Mouse (Mus musculus) spleen, postnatal 10 days (tissue): ENCODE measurements around the gene Atp8b3.
A peak's percentile ranks its signal among the peaks of the same experiment; 100 is the strongest.

ENCODE experiments used
- DNase-seq, 2 experiments: peaks; one replicate each; pipeline ENCODE4 v3.0.0; 2021 to 2022; ENCODE audit warnings: low spot score in 2 of 2

Atp8b3 gene

GRCm38 (mm10) chr10:80538710-80539394 is at the start of gene Atp8b3:
Gene Atp8b3 (minus strand): TSS chr10:80539124.
- DNase-seq: peak; percentile 97 to 100

- DNase-seq: no peak
Observed at GRCm38 (mm10) chr10:80587305-80587657, 48.4 kb upstream of the Atp8b3 start.

GRCm38 (mm10) chr10:80586407-80587304 is 47.7 kb upstream of the Atp8b3 start:
- DNase-seq: no peak

DNA sequence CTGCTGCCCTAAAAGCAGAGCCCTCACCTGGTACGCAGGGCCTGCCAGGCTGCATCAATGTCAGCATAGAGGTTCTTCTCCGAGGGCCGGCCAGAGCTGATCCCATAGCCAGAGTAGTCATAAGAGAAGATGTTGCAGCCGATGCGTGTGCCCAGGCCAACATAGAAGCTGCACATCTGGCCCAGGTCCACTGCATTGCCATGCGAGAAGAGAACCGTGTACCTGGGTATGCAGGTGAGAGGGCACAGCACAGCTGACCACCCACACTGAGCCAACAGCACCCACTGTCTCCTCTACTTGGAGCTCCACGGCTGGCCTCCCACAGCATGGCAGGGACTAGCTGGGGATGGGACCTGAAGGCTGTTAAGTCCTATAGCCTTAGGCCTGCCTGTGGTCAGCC is 46.7 kb upstream of the Atp8b3 start:
- DNase-seq: no peak

GRCm38 (mm10) chr10:80584642-80585552 is 46.0 kb upstream of the Atp8b3 start:
- no peak for DNase-seq

DNA sequence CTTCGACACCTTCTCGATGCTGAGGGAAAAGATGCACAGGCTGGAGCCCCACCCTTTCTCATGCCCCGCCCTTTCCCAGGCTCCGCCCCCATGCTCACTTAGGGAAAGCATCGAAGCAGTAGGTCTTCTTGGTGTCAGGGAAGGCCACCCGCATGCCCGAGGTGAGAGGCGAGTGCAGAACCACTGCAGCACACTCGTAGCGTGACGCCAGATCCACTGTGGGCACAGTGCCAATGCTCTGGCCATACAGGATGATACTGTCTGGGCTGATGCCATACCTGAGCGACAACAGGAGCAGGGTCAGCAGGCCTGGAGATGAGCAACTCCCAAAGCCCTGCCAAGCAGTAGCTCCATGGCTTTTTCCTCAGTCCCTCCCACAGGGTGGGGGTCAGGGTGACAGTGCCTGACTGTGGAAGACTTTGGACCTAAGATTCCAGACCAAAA is 45.1 kb upstream of the Atp8b3 start:
- peak in 1 of 2 experiments; percentile 64 for DNase-seq

- no peak for DNase-seq
Observed at GRCm38 (mm10) chr10:80583047-80583446, 44.1 kb upstream of the Atp8b3 start.

- peak; percentile 74 to 88 for DNase-seq
Observed at GRCm38 (mm10) chr10:80578911-80579310, 40.0 kb upstream of the Atp8b3 start.

DNA sequence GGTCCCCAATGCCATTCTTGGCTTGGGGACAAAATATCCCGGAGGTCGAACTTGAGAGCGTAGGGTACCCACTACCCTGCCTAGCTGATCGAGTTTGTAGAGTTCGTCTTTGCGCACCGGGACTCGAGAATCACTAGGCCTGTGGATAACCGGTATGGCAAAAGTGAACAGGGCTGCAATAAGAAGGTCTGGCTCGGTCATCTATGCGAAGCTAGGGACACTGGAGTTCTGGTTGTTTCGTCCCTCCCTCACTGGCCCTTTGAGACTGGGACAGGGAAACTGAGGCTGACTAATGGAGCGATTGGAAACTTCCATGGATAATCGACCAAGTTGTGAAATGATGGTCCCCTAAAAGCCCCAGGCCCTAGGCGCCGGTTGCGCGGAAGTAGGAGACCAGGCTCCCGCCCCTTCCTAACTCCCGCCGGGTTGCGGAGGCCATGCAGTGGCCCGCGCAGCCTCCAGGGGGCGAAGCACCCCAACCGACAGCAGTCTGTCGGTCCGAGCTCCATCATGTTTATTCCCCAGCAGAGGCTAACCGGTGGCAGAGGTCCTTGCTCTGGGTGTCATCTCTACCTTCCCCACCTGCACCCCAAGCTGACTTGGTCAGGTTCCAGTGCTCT is 39.3 kb upstream of the Atp8b3 start:
- peak; percentile 89 to 92 for DNase-seq

DNA sequence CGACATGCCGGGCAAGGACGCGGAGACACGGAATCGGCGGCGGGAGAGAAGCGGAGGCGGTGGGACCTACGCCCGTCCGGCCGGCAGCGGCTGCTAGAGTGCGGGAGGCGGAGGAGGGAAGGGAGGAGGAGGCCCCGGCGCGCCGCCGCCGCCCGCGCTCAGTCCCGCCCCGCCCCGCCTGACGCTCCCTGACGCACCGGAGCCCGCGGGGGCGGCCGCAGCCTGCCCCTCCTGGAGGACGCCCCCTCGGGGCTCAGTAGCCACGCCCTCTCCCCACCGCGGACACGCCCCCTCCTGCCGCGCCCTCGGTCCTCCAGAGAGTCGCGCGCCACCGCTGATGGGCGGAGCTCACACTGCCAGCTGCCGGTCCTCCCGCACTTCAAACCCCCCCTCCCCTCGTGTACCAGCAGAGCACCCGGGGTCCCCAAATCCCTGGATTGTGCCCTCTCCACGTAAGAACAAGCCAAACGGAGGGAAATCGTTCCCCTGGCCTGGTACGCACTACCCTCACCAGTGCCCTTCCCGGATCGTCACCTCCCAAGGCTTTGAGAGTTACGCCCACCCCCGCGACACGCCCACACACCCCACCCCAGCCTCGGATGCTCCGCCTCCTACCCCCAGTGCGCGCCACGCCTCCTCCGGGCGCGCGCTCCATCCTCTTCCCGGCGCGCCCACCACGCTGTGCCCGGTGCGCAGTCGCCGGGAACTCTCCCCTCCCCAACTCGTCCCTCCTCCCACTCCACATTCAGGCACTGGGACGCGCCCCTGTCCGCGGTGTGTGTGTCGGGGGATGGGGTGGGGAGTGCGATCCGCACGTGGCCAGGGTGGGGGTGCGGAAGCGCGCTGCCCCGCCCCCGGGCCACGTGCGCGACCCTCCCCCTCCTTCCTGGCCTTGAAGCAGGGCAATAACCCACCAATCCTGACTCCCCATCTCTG is 38.5 kb upstream of the Atp8b3 start, which contains the start of gene Klf16:
Klf16 (minus strand) TSS at position 127 of the 936 bp plus-strand sequence.
- peak; percentile 99 for DNase-seq

- peak; percentile 71 to 82 for DNase-seq
Observed at GRCm38 (mm10) chr10:80576351-80577194, 37.6 kb upstream of the Atp8b3 start.

- DNase-seq: peak; percentile 30 to 39
Observed at GRCm38 (mm10) chr10:80575925-80576324, 37.0 kb upstream of the Atp8b3 start.

- DNase-seq: no peak
Observed at GRCm38 (mm10) chr10:80574896-80575295, 36.0 kb upstream of the Atp8b3 start.

DNA sequence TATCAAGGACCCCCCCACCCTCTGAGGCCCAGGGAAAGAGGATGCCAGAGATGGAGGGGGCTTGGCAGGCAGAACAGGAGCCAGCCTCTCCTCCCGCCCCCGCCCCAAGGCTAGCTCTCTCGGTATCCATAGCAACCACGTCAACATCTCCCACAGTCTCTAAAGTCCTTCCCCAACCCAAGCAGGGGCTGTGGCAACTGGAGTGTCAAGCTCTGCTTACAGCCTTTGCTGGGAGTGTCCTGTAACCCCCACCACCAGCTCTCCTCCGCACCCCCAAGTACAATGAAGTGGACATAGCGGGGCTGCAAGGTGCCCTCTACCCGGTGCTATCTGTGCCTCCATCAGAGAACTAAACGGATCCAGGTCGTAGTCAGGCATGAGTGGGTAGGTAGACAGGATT is 35.0 kb upstream of the Atp8b3 start:
- DNase-seq: no peak

- peak; percentile 68 for DNase-seq
Observed at GRCm38 (mm10) chr10:80572477-80572876, 33.6 kb upstream of the Atp8b3 start.

DNA sequence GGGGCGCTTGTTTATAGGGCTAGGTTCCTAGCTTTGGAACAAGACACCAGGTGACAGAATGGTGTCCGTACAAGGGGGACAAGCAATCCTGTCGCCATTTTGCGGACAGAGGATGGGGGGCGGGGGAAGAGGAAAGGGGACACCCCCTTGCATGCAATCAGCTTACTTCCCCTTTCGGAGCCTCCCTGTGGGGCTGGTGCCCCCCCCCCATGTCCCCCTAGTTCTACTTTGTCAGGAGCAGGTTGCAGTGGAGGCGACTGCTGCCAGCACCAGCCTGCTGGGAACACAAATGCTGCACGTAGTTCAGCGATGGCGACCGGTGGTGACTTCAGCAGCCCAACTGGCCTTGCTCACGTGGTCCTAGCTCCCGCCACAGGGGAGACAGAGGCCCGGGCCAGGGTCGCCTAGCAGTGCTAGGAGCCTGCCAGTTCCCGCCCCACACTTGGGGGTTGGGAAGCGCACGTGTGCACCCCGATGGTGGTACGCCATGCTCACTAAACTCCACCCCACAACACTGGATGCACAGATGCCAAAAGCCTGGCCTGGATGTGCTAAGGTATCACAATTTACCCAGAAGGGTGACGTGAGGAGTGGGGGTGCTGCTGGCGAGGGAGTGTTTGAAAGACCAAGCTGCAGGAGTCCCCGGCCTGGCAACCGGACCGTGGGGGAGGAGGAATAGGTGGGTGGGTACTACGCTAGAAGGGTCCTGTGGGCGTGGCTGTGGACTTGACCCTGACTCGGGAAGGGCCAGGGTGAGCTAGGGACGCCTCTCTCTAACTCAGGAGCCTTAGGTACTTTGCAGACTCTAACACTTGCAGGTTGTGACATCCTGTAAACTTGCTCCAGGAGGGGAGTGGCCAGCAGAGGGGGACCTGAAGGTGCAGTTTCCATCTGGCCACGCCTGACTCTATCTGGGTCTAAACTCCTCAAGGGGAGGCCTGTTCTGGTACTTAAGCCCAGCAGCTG is 32.2 kb upstream of the Atp8b3 start:
- DNase-seq: peak; percentile 59 to 63

DNA sequence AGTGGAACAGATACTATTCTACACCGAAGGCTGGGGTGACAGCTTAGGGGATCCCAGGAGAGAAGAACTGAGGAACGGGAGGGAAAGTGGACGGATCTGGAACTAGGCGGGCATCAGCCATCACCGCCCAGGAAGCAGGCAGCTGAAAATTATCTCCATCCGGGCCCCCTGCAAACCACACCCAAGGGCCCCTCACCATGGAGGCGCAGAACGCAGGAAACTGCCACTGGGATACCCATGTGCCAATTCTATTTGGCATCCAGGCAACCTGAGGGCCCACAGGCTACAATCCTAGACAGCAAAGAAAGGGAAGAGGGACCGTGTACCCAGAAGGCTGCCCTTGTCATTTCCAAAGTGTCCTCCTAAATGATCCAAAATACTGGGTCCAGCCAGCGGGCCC is 31.5 kb upstream of the Atp8b3 start:
- peak; percentile 42 to 54 for DNase-seq

GRCm38 (mm10) chr10:80569664-80570066 is 30.7 kb upstream of the Atp8b3 start:
- peak; percentile 86 to 93 for DNase-seq
